Mouse (Mus musculus): ENCODE results near the gene Dcp1a.

Gene Dcp1a

GRCm38 (mm10) chr14:30560803-30561389 lies 81.6 kb downstream of the Dcp1a start:
- DNase-seq (ENCODE audit: low spot score): no peak

- peak; percentile 57 for DNase-seq (ENCODE audit: low spot score)
Measured at GRCm38 (mm10) chr14:30561470-30562187, 82.3 kb downstream of the Dcp1a start.

GRCm38 (mm10) chr14:30562343-30562742 lies 83.0 kb downstream of the Dcp1a start:
- DNase-seq (ENCODE audit: low spot score): no peak

- peak; percentile 49 for DNase-seq (ENCODE audit: low spot score)
Measured at GRCm38 (mm10) chr14:30564451-30564850, 85.1 kb downstream of the Dcp1a start.

- DNase-seq (ENCODE audit: low spot score): no peak
Measured at GRCm38 (mm10) chr14:30566317-30566716, 87.0 kb downstream of the Dcp1a start.

- DNase-seq (ENCODE audit: low spot score): no peak
Measured at GRCm38 (mm10) chr14:30568016-30568415, 88.7 kb downstream of the Dcp1a start.

- no peak for DNase-seq (ENCODE audit: low spot score)
Measured at GRCm38 (mm10) chr14:30570303-30570702, 91.0 kb downstream of the Dcp1a start.

GRCm38 (mm10) chr14:30572253-30572652 lies 92.9 kb downstream of the Dcp1a start:
- no peak for DNase-seq (ENCODE audit: low spot score)

- DNase-seq (ENCODE audit: low spot score): no peak
Measured at GRCm38 (mm10) chr14:30573235-30573634, 93.9 kb downstream of the Dcp1a start.

GRCm38 (mm10) chr14:30573983-30574584 lies 94.7 kb downstream of the Dcp1a start:
- peak; percentile 69 for DNase-seq (ENCODE audit: low spot score)

GRCm38 (mm10) chr14:30575791-30576190 lies 96.5 kb downstream of the Dcp1a start:
- no peak for DNase-seq (ENCODE audit: low spot score)

GRCm38 (mm10) chr14:30576260-30576659 lies 96.9 kb downstream of the Dcp1a start:
- no peak for DNase-seq (ENCODE audit: low spot score)
